Mouse (Mus musculus) embryonic fibroblast, embryonic 13.5 days (primary cell): Measurements from ENCODE around the gene Spa17. TPM values are rescaled to one million over a fixed set of nuclear protein-coding genes. Genes with fewer than 3 reads are reported as not detected.

Experiments used
- H3K27ac ChIP-seq: 2 replicates; pipeline ENCODE4 v1.5.1; 2012; ENCODE audit warnings: low read length, control low read depth, inconsistent platforms; ENCODE audit not compliant: insufficient read depth
- H3K4me1 ChIP-seq: 2 replicates; pipeline ENCODE4 v1.6.1; 2011; ENCODE audit warnings: low read length; ENCODE audit not compliant: control insufficient read depth, insufficient read depth
- H3K4me3 ChIP-seq: 2 replicates; pipeline ENCODE4 v1.5.1; 2011; ENCODE audit warnings: mild to moderate bottlenecking, control low read depth, low read length; ENCODE audit not compliant: insufficient read depth
- CTCF ChIP-seq: IDR thresholded peaks from 2 replicates; pipeline ENCODE4 v1.5.1; 2011; ENCODE audit warnings: mild to moderate bottlenecking, control low read depth, low read length, moderate library complexity, borderline replicate concordance; ENCODE audit not compliant: insufficient read depth
- POLR2A ChIP-seq: IDR thresholded peaks from 2 replicates; pipeline ENCODE4 v1.6.1; 2011; ENCODE audit warnings: low read depth, mild to moderate bottlenecking, control low read depth, low read length, moderate library complexity
- polyA plus RNA-seq: library from polyadenylated mRNA; stranded (reverse); fragments of >200 nt; gene quantifications from 2 replicates; pipeline ENCODE4 v1.2.4, GENCODE M21; 2011; ENCODE audit warnings: low read depth; ENCODE audit not compliant: missing spikeins, insufficient read length

Gene Spa17
- polyA plus RNA-seq, 1 experiment, result 3.5 TPM

GRCm38 (mm10) chr9:37621290-37621689, 7.8 kb upstream of the Spa17 start:
- H3K27ac ChIP-seq, result no peak overlapping the region
- no peaks in the 10 kb centered on the region for H3K4me1 ChIP-seq
- TF ChIP-seq POLR2A, result no peak
- no peak for TF ChIP-seq CTCF
- no peak overlapping the region for H3K4me3 ChIP-seq

- Histone ChIP-seq H3K4me1 (no peaks in the 10 kb centered on the region), H3K27ac (no peak overlapping the region)
- TF ChIP-seq POLR2A (no peak), CTCF (peak; percentile 19; the same call in 1 of the 2 replicates)
Observed at GRCm38 (mm10) chr9:37616770-37617169, 3.2 kb upstream of the Spa17 start.

GRCm38 (mm10) chr9:37615220-37615619, 1.7 kb upstream of the Spa17 start:
- H3K4me3 ChIP-seq, result no peak overlapping the region
- no peaks in the 10 kb centered on the region for H3K4me1 ChIP-seq
- no peak overlapping the region for H3K27ac ChIP-seq
- no peak for TF ChIP-seq CTCF
- TF ChIP-seq POLR2A, result no peak

More at GRCm38 (mm10) chr9:37616770-37617169, 3.2 kb upstream of the Spa17 start:
- H3K4me3 ChIP-seq, result no peak overlapping the region

- TF ChIP-seq POLR2A (no peak), CTCF (no peak)
- H3K4me1 ChIP-seq, result no peaks in the 10 kb centered on the region; the same call in 1 of the 2 replicates
- no peak overlapping the region for H3K4me3 ChIP-seq
- no peak overlapping the region for H3K27ac ChIP-seq
Observed at GRCm38 (mm10) chr9:37614316-37614715, 794 bp upstream of the Spa17 start.

GRCm38 (mm10) chr9:37613911-37614280, 374 bp upstream of the Spa17 start:
- TF ChIP-seq POLR2A, result no peak
- no peak for TF ChIP-seq CTCF
- H3K4me1 ChIP-seq, result no peaks in the 10 kb centered on the region; the same call in 1 of the 2 replicates
- peak overlapping the region; percentile 47 for H3K4me3 ChIP-seq
- H3K27ac ChIP-seq, result no peak overlapping the region

GRCm38 (mm10) chr9:37609558-37609957, 4.0 kb downstream of the Spa17 start:
- Histone ChIP-seq H3K4me1 (no peaks in the 10 kb centered on the region; the same call in 1 of the 2 replicates), H3K4me3 (no peak overlapping the region), H3K27ac (no peak overlapping the region)
- TF ChIP-seq CTCF (no peak), POLR2A (no peak)

GRCm38 (mm10) chr9:37605089-37605488, 8.4 kb downstream of the Spa17 start:
- no peak overlapping the region for H3K4me3 ChIP-seq
- TF ChIP-seq CTCF (no peak), POLR2A (no peak)
- no peak overlapping the region for H3K27ac ChIP-seq
- no peaks in the 10 kb centered on the region; the same call in 1 of the 2 replicates for H3K4me1 ChIP-seq

GRCm38 (mm10) chr9:37600538-37601205, 12.8 kb downstream of the Spa17 start:
- Histone ChIP-seq H3K4me1 (no peaks in the 10 kb centered on the region), H3K27ac (no peak overlapping the region), H3K4me3 (no peak overlapping the region)
- TF ChIP-seq POLR2A, result no peak
- no peak for TF ChIP-seq CTCF

GRCm38 (mm10) chr9:37598637-37599036, 14.9 kb downstream of the Spa17 start:
- no peak for TF ChIP-seq CTCF
- Histone ChIP-seq H3K4me1 (no peaks in the 10 kb centered on the region), H3K27ac (no peak overlapping the region), H3K4me3 (no peak overlapping the region)

GRCm38 (mm10) chr9:37595570-37595969, 18.0 kb downstream of the Spa17 start:
- Histone ChIP-seq H3K4me3 (no peak overlapping the region), H3K27ac (no peak overlapping the region), H3K4me1 (no peaks in the 10 kb centered on the region)
- no peak for TF ChIP-seq CTCF
- TF ChIP-seq POLR2A, result no peak
